Mouse (Mus musculus): ENCODE results near the gene Armcx3. TPM values are rescaled to one million over a fixed set of nuclear protein-coding genes. Genes with fewer than 3 reads are reported as not detected.
"Not testable (repeated sequence)": the region's sequence is repeated elsewhere in the genome, so short reads cannot be mapped to it uniquely, and the experiment has no call there.

The Armcx3 gene
- polyA plus RNA-seq (2014; fragmentation: Nextera tagmentation; extraction: Ambion mirVana), result 57.3 and 69.9 TPM in 2 replicates

- 0 out of 2 replicates have a peak, but pooled peaks cover 4% of the 10 kb centered on the region for H3K4me1 ChIP-seq (ENCODE audit: control insufficient read depth, insufficient read depth, low read length)
- 28% methylated on average over 45 of the region's 46 CpGs for WGBS
- peak within 1 kb of the TSS; percentile 52 for H3K27ac ChIP-seq (replicated peaks; ENCODE audit: low read depth, low read length)
- H3K4me2 ChIP-seq (ENCODE audit: low read length), result peak within 1 kb of the TSS; percentile 52
- H3K4me3 ChIP-seq (replicated peaks; ENCODE audit: low read depth, low read length), result peak within 1 kb of the TSS; percentile 56
- H3K36me3 ChIP-seq (ENCODE audit: control insufficient read depth, insufficient read depth, low read length), result no peaks in the 10 kb centered on the region
- DNase-seq (peak; percentile 82), ATAC-seq (ENCODE audit: low FRiP score, low TSS enrichment) (peak; percentile 89)
- H3K9me3 ChIP-seq (ENCODE audit: control insufficient read depth, low read length), result no peaks in the 10 kb centered on the region
- no peaks in the 10 kb centered on the region; the same call in 1 of the 2 replicates for H3K27me3 ChIP-seq (ENCODE audit: control insufficient read depth, insufficient read depth, low read length)
- peak within 1 kb of the TSS; percentile 60 for H3K9ac ChIP-seq (replicated peaks; ENCODE audit: low read length)
These were observed at the start of gene Armcx3 for GRCm38 (mm10) chrX:134756434-134757292. Gene Armcx3, plus strand, starts transcription at chrX:134756595.

GRCm38 (mm10) chrX:134716863-134717262, 39.5 kb upstream of the Armcx3 start:
- H3K27me3 ChIP-seq (ENCODE audit: control insufficient read depth, insufficient read depth, low read length), result no peaks in the 10 kb centered on the region; the same call in 1 of the 2 replicates
- no peak for ATAC-seq (ENCODE audit: low FRiP score, low TSS enrichment)
- peak; percentile 33 for DNase-seq

GRCm38 (mm10) chrX:134717752-134718308, 38.6 kb upstream of the Armcx3 start, which contains the start of gene Armcx1:
Gene Armcx1, plus strand, starts transcription at chrX:134717963.
- WGBS, result 20% methylated on average over 16 of the region's 16 CpGs
- peaks cover 15% of the 10 kb centered on the region for H3K36me3 ChIP-seq (ENCODE audit: control insufficient read depth, insufficient read depth, low read length)
- no peaks in the 10 kb centered on the region for H3K9me3 ChIP-seq (ENCODE audit: control insufficient read depth, low read length)
- H3K4me2 ChIP-seq (ENCODE audit: low read length), result peak within 1 kb of the TSS; percentile 61
- H3K27ac ChIP-seq (replicated peaks; ENCODE audit: low read depth, low read length), result peak within 1 kb of the TSS; percentile 92
- peak within 1 kb of the TSS; percentile 43 for H3K4me3 ChIP-seq (replicated peaks; ENCODE audit: low read depth, low read length)
- H3K9ac ChIP-seq (replicated peaks; ENCODE audit: low read length), result peak within 1 kb of the TSS; percentile 64
- DNase-seq (peak; percentile 89), ATAC-seq (ENCODE audit: low FRiP score, low TSS enrichment) (peak; percentile 97)
- H3K27me3 ChIP-seq (ENCODE audit: control insufficient read depth, insufficient read depth, low read length), result no peaks in the 10 kb centered on the region; the same call in 1 of the 2 replicates
- H3K4me1 ChIP-seq (ENCODE audit: control insufficient read depth, insufficient read depth, low read length), result no peaks in the 10 kb centered on the region

More at GRCm38 (mm10) chrX:134716863-134717262, 39.5 kb upstream of the Armcx3 start:
- Histone ChIP-seq H3K4me2 (ENCODE audit: low read length) (peak overlapping the region; percentile 61), H3K9me3 (ENCODE audit: control insufficient read depth, low read length) (no peaks in the 10 kb centered on the region), H3K4me3 (replicated peaks; ENCODE audit: low read depth, low read length) (no peak overlapping the region), H3K9ac (replicated peaks; ENCODE audit: low read length) (no peak overlapping the region), H3K4me1 (ENCODE audit: control insufficient read depth, insufficient read depth, low read length) (no peaks in the 10 kb centered on the region), H3K36me3 (ENCODE audit: control insufficient read depth, insufficient read depth, low read length) (peaks cover 15% of the 10 kb centered on the region), H3K27ac (replicated peaks; ENCODE audit: low read depth, low read length) (0 out of 2 replicates have a peak overlapping the region, but pooled peaks have one; percentile 13)
- 27% methylated on average over 3 of the region's 3 CpGs for WGBS

GRCm38 (mm10) chrX:134718524-134718923, 37.9 kb upstream of the Armcx3 start:
- WGBS, result 16% methylated on average over 14 of the region's 14 CpGs
- Histone ChIP-seq H3K4me3 (replicated peaks; ENCODE audit: low read depth, low read length) (peak overlapping the region; percentile 43), H3K4me2 (ENCODE audit: low read length) (peak overlapping the region; percentile 61), H3K27ac (replicated peaks; ENCODE audit: low read depth, low read length) (peak overlapping the region; percentile 92), H3K36me3 (ENCODE audit: control insufficient read depth, insufficient read depth, low read length) (peaks cover 15% of the 10 kb centered on the region), H3K9ac (replicated peaks; ENCODE audit: low read length) (peak overlapping the region; percentile 64), H3K9me3 (ENCODE audit: control insufficient read depth, low read length) (no peaks in the 10 kb centered on the region), H3K27me3 (ENCODE audit: control insufficient read depth, insufficient read depth, low read length) (no peaks in the 10 kb centered on the region; the same call in 1 of the 2 replicates), H3K4me1 (ENCODE audit: control insufficient read depth, insufficient read depth, low read length) (no peaks in the 10 kb centered on the region)
- peak; percentile 81 for DNase-seq
- peak; percentile 83 for ATAC-seq (ENCODE audit: low FRiP score, low TSS enrichment)

- H3K9ac ChIP-seq (replicated peaks; ENCODE audit: low read length); ATAC-seq (ENCODE audit: low FRiP score, low TSS enrichment); H3K4me3 ChIP-seq (replicated peaks; ENCODE audit: low read depth, low read length); DNase-seq; H3K27me3 ChIP-seq (ENCODE audit: control insufficient read depth, insufficient read depth, low read length); H3K9me3 ChIP-seq (ENCODE audit: control insufficient read depth, low read length); H3K27ac ChIP-seq (replicated peaks; ENCODE audit: low read depth, low read length); H3K4me2 ChIP-seq (ENCODE audit: low read length); H3K4me1 ChIP-seq (ENCODE audit: control insufficient read depth, insufficient read depth, low read length): not testable (repeated sequence)
- WGBS, result 50% methylated on average over 2 of the region's 2 CpGs
- H3K36me3 ChIP-seq (ENCODE audit: control insufficient read depth, insufficient read depth, low read length), result peaks cover 15% of the 10 kb centered on the region
These were observed 32.6 kb upstream of the Armcx3 start for GRCm38 (mm10) chrX:134723762-134724161.

GRCm38 (mm10) chrX:134729778-134730177, 26.6 kb upstream of the Armcx3 start:
- peak; percentile 68 for DNase-seq
- H3K27me3 ChIP-seq (ENCODE audit: control insufficient read depth, insufficient read depth, low read length), result 0 out of 2 replicates have a peak, but pooled peaks cover 3% of the 10 kb centered on the region
- ATAC-seq (ENCODE audit: low FRiP score, low TSS enrichment), result no peak
- H3K9ac ChIP-seq (replicated peaks; ENCODE audit: low read length), result no peak overlapping the region
- H3K4me1 ChIP-seq (ENCODE audit: control insufficient read depth, insufficient read depth, low read length), result no peaks in the 10 kb centered on the region
- WGBS, result 50% methylated on average over 4 of the region's 4 CpGs
- no peaks in the 10 kb centered on the region for H3K9me3 ChIP-seq (ENCODE audit: control insufficient read depth, low read length)
- no peak overlapping the region for H3K4me2 ChIP-seq (ENCODE audit: low read length)
- H3K4me3 ChIP-seq (replicated peaks; ENCODE audit: low read depth, low read length), result no peak overlapping the region
- H3K27ac ChIP-seq (replicated peaks; ENCODE audit: low read depth, low read length), result no peak overlapping the region
- no peaks in the 10 kb centered on the region for H3K36me3 ChIP-seq (ENCODE audit: control insufficient read depth, insufficient read depth, low read length)

- Histone ChIP-seq H3K9ac (replicated peaks; ENCODE audit: low read length) (no peak overlapping the region), H3K4me1 (ENCODE audit: control insufficient read depth, insufficient read depth, low read length) (no peaks in the 10 kb centered on the region), H3K4me2 (ENCODE audit: low read length) (no peak overlapping the region), H3K27me3 (ENCODE audit: control insufficient read depth, insufficient read depth, low read length) (no peaks in the 10 kb centered on the region), H3K9me3 (ENCODE audit: control insufficient read depth, low read length) (no peaks in the 10 kb centered on the region), H3K27ac (replicated peaks; ENCODE audit: low read depth, low read length) (no peak overlapping the region), H3K36me3 (ENCODE audit: control insufficient read depth, insufficient read depth, low read length) (no peaks in the 10 kb centered on the region), H3K4me3 (replicated peaks; ENCODE audit: low read depth, low read length) (no peak overlapping the region)
- ATAC-seq (ENCODE audit: low FRiP score, low TSS enrichment) (no peak), DNase-seq (no peak)
- WGBS, result 100% methylated on average over 1 of the region's 1 CpGs
These were observed 18.6 kb upstream of the Armcx3 start for GRCm38 (mm10) chrX:134737796-134738195.

GRCm38 (mm10) chrX:134739160-134739559, 17.2 kb upstream of the Armcx3 start:
- no peaks in the 10 kb centered on the region for H3K27me3 ChIP-seq (ENCODE audit: control insufficient read depth, insufficient read depth, low read length)
- ATAC-seq (ENCODE audit: low FRiP score, low TSS enrichment) (no peak), DNase-seq (no peak)
- H3K27ac ChIP-seq (replicated peaks; ENCODE audit: low read depth, low read length), result no peak overlapping the region
- no peak overlapping the region for H3K9ac ChIP-seq (replicated peaks; ENCODE audit: low read length)
- WGBS, result 65% methylated on average over 4 of the region's 4 CpGs
- H3K4me1 ChIP-seq (ENCODE audit: control insufficient read depth, insufficient read depth, low read length), result no peaks in the 10 kb centered on the region
- H3K36me3 ChIP-seq (ENCODE audit: control insufficient read depth, insufficient read depth, low read length), result no peaks in the 10 kb centered on the region
- H3K9me3 ChIP-seq (ENCODE audit: control insufficient read depth, low read length), result no peaks in the 10 kb centered on the region
- no peak overlapping the region for H3K4me2 ChIP-seq (ENCODE audit: low read length)
- no peak overlapping the region for H3K4me3 ChIP-seq (replicated peaks; ENCODE audit: low read depth, low read length)

All from midbrain, embryonic 14.5 days (tissue).